Mouse (Mus musculus) T-helper 2 cell (primary cell): ENCODE results near the gene Serpina3g.

Source experiments
- in situ Hi-C: fragments of 300-600 bp; cut with MboI, MseI; formaldehyde crosslinking; loops from one replicate; pipeline ENCODE4 v1.15.1; 2025; ENCODE audit warnings: high pct_unique_total_duplicates

Serpina3g gene

GRCm38 (mm10) chr12:104279056-104279435, 43.0 kb downstream of the Serpina3g start:
- in situ Hi-C loops: no loop called here

DNA sequence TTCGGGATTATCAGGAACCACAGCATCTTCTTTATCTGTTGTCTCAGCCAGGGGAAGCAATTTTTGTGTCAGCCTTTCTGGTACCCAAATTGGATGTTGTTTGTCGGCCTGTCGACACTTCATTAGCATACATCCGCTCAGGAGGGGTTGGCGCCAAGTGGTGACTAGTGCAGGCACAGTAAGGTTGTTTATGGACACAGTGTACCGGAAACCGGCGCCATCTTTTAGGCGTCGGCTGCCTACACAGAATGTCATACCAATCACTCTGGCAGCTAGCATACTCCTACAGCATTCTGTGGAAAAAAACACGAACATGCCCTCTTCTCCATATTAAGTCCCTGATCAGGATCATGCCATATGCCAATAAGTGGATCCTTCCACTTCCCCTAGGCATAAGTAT, 47.3 kb downstream of the Serpina3g start:
- in situ Hi-C loops: no loop called here

GRCm38 (mm10) chr12:104288336-104288735, 52.3 kb downstream of the Serpina3g start:
- in situ Hi-C loops: no loop called here

DNA sequence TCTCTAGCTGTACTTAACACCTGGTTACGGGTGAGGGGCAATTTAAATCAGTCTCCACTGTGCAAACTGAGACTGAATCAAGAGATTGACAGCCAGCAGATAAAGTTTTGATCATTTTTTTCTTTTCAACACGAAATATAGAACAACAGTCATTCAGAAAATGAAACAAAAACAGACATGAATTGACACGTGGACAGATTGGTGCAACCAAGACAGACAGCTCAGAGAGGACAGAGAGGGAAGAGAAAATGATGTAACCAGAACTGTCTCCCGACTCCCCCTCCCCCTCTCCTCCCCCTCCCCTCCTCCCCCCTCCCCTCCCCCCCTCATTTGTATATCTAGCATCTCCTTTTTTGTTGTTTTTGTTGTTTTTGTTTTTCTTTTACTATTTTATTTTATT, 53.8 kb downstream of the Serpina3g start:
- in situ Hi-C loops: no loop called here
